In genomic region chr9:31168356-31169093, GRCm38 (mm10) we compare ENCODE assay signal across 16 mouse cellular contexts.
"Had no signal": no experiment of that assay in that cellular context is flagged by ENCODE, and none has a peak within 500 bp of the region (broad histone marks: within the 10 kb centered on the region; RNA-seq: fewer than 3 reads in every experiment).

No protein-coding gene starts in this region.

- H3K4me2 ChIP-seq: liver, embryonic 11.5 days; liver, embryonic 15.5 days; midbrain, embryonic 11.5 days; neural tube, embryonic 13.5 days; stomach, embryonic 15.5 days had no signal

- H3K9ac ChIP-seq: liver, embryonic 15.5 days; neural tube, embryonic 13.5 days; stomach, embryonic 15.5 days had no signal

- DNase-seq: kidney, postnatal 25 days; lung, adult 2 months; lung, postnatal 4 days; retina, postnatal 1 day; thymus, adult 2 months; thymus, postnatal 25 days had no signal

- H3K27ac ChIP-seq: left cerebral cortex, adult 2 months; limb, embryonic 10.5 days; liver, embryonic 15.5 days; neural tube, embryonic 13.5 days; stomach, embryonic 15.5 days had no signal

- ATAC-seq: lung, postnatal 0 days; midbrain, embryonic 16.5 days had no signal

- H3K4me1 ChIP-seq: limb, embryonic 10.5 days; neural tube, embryonic 13.5 days; stomach, embryonic 15.5 days had no signal

- H3K9me3 ChIP-seq: limb, embryonic 10.5 days; liver, embryonic 15.5 days; megakaryocyte, embryonic 14.5 days; neural tube, embryonic 13.5 days; stomach, embryonic 15.5 days had no signal

- H3K27me3 ChIP-seq: liver, embryonic 15.5 days; neural tube, embryonic 13.5 days; stomach, embryonic 15.5 days had no signal

- H3K4me3 ChIP-seq: left cerebral cortex, adult 2 months; limb, embryonic 10.5 days; liver, embryonic 15.5 days; megakaryocyte, embryonic 14.5 days; neural tube, embryonic 13.5 days; stomach, embryonic 15.5 days had no signal
